Mouse (Mus musculus): ENCODE data around the gene Slc6a6. TPM values are rescaled to one million over a fixed set of nuclear protein-coding genes. Genes with fewer than 3 reads are reported as not detected.

The Slc6a6 gene
- polyA plus RNA-seq (2015; fragmentation: Nextera tagmentation; extraction: Ambion mirVana): 52.2 and 67.1 TPM in 2 replicates

GRCm38 (mm10) chr6:91683602-91684473 lies at the start of gene Slc6a6:
Gene Slc6a6 (plus strand): TSS chr6:91684053.

Other genes starting within 250 kb of the Slc6a6 start
- gene Chchd4, start 210.5 kb upstream of the Slc6a6 start, polyA plus RNA-seq (2015; fragmentation: Nextera tagmentation; extraction: Ambion mirVana): 11.6 and 13.5 TPM in 2 replicates
- 58.0 and 59.4 TPM in 2 replicates for gene Tmem43, start 210.3 kb upstream of the Slc6a6 start, polyA plus RNA-seq (2015; fragmentation: Nextera tagmentation; extraction: Ambion mirVana)
- gene Xpc, start 168.2 kb upstream of the Slc6a6 start, polyA plus RNA-seq (2015; fragmentation: Nextera tagmentation; extraction: Ambion mirVana): 14.2 and 14.6 TPM in 2 replicates
- 112 and 121 TPM in 2 replicates for gene Lsm3, start 168.1 kb upstream of the Slc6a6 start, polyA plus RNA-seq (2015; fragmentation: Nextera tagmentation; extraction: Ambion mirVana)
- 0.13 and 0.18 TPM in 2 replicates for gene Grip2, start 143.2 kb downstream of the Slc6a6 start, polyA plus RNA-seq (2015; fragmentation: Nextera tagmentation; extraction: Ambion mirVana)
- gene Ccdc174, start 194.0 kb downstream of the Slc6a6 start, polyA plus RNA-seq (2015; fragmentation: Nextera tagmentation; extraction: Ambion mirVana): 17.9 and 21.7 TPM in 2 replicates
- 0.08 TPM in 1 of 2 replicates, not detected in the other for gene 4930590J08Rik, start 218.8 kb downstream of the Slc6a6 start, polyA plus RNA-seq (2015; fragmentation: Nextera tagmentation; extraction: Ambion mirVana)

All from urinary bladder, postnatal 0 days (tissue).